Mouse (Mus musculus): ENCODE data around the gene Entr1.
A peak's percentile ranks its signal among the peaks of the same experiment; 100 is the strongest.

Gene Entr1

DNA sequence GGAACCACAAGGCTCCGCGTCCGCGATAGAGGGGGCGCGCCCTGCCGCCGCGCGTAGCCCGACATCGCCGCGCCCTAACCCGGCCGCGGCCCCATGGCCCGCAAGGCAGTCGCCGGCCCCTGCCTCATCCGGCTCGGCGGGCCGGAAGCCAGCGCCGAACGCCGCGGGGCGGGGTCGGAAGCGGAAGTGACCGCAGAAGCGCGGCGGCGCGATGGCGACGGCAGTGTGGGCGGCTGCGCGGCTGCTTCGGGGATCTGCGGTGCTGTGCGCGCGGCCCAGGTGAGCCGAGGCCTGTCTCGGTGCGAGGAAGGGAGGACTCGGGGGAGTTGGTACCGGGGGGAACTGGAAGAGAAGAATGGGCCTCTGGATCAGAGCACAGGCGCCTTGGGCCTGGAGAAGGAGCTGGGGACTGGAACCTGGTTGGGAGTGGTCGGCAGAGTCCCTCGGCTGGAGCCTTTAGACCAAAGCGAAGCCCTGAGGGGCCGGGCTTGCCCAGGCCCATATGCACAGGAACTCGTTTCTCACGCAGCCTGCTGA is at the start of gene Entr1, which contains the start of gene Pmpca:
Gene Entr1, minus strand, starts transcription at position 163 of the 537 bp plus-strand sequence.
Gene Pmpca, plus strand, starts transcription at position 186 of the 537 bp plus-strand sequence.
- peak; percentile 37 for DNase-seq (ENCODE audit: extremely low read depth, low read depth)

DNA sequence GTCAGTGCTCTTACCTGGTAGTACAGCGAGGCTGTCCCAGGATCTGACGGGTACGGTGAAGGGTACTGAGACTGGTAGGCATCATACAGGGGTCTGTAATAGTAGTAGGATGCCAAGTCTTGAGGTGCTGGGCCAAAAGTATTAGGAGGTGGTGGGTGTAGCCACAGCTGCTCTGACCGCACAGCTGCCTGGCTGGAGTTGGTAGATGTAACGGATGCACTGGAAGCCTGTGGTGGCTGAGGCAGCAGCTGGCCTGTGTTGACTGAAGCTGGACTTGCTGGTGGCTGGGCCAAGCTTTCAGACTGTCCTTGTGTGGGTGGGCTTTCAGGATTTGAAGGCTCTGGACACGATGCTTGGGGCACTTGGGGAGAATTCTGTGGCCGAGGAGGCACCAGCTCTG is 49.3 kb upstream of the Entr1 start:
- no peak for DNase-seq (ENCODE audit: extremely low read depth, low read depth)

DNA sequence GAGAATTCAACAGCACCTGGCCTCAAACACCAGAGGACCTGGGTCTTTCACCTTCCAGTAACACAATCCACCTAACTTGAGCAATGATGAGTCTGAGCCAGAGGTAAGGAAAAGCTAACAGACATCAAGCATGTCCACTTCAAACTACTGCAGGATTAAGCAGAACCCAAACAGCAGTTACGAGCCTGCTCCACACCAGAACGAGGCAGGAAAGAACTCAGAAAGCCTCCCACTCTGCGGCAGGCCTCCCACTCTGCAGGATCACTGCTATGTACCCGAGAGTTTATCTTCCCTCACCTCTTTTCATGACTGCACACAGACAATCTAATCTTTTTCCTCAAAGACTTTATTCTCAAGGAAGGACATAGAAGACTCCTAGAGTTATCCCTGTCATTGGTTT is 48.1 kb upstream of the Entr1 start:
- DNase-seq (ENCODE audit: extremely low read depth, low read depth) = no peak

DNA sequence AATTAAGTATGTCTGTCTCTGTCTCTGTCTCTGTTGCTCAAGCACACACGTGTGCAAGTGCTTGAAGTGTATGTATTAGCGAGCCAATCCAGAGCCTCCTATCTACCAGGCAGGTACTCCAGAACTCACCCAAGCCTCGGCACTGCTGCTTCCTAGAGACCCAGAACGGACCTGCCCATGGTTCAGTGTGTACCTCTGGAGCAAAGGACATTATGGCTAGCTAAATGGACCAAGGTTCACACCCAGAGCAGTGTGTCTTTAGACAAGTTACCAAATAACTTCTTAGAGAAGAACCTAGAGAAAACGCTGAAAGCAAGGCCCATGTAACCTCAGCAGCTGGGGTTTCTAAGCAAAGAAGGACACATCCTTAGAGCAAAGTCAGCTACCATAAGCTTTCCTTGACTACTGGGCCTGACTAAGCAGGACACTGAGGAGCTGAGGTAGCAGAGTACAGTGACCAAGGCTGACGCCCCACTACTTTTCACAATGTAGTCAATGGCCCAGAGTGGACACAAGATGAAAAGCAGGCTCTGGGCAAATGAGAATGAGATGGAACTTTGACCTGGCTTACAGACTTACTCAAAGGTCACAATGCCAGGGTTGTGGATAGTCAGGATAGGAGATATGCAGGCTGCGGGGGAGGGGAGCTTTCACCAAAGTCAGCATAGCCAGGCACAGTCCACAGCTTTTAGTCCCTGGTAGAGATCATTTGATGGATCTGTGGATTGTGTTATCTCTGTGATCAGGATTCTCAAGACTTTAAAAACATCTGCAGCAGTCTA is 45.9 kb upstream of the Entr1 start:
- no peak for DNase-seq (ENCODE audit: extremely low read depth, low read depth)

DNA sequence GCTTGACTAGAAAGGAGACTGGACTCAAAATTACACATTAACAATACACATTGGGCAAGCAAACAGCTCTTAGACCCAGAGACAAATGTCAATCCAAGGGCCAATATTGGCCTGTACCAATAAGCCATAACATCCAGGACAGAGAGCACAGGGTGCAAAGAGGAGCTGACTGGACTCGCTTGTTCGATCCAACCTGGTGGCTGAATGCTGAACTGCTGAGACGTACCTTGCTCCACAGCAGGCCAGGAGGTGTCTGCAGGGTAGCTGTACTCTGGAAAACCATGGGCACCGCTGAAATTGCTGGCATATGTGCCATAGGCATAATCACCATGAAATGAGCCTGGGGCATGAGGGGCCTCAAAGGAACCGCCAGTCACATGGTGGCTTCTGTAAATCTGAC is 40.7 kb upstream of the Entr1 start:
- no peak for DNase-seq (ENCODE audit: extremely low read depth, low read depth)

DNA sequence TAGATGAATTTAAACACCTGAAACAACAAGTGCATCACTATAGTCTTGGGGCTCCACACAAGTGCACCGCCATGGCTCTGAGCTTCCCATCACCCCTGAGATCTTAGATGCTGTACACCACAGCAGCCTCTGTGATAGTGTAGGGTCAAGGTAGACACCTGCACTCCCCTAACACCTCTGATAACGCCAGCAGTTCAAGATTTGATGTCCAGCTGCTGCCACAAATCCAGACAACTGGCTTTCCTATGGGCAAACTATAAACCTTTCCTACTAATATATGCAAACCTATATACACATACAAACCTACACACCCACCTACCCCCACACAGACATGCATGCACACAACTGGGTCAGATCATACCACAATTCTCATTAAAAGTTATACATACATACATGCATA is 35.4 kb upstream of the Entr1 start:
- no peak for DNase-seq (ENCODE audit: extremely low read depth, low read depth)

DNA sequence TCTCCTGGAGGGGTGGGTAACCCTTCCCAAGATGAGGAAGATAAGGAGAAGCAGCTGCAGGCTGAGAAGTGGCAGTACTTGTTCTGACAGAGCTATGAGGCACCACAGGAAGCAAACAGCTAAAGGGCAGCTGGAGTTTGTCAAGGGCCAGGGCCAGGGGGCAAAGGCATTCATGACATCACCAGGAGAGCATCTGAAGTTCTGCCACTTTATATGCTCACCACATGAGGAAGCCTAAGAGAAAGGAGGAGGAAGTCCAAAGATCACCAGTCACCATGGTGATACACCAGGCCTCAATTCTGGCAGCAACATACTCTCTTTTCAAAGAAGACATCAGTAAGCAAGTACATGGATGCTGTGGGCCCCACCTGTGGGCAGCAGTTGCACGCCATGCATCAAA is 34.0 kb upstream of the Entr1 start:
- no peak for DNase-seq (ENCODE audit: extremely low read depth, low read depth)

DNA sequence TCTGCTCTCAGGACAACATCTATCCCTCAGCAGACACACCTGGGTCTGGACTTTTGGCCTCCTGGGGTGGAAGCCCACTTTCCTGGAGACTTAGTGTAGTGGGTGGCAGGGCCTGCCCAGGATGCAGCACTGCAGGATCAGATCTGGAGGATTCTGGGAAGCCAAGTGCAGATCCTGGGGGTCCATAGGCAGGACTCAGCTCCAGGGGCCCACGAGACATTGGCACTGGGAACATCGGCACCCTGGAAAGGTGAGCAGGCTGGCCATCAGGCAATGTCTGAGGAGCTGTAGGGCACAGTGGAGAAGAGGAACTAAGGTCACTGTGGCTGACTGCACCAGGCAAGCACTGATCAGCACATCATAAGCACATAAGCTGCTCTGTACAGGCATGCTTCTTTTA is 32.9 kb upstream of the Entr1 start:
- no peak for DNase-seq (ENCODE audit: extremely low read depth, low read depth)

DNA sequence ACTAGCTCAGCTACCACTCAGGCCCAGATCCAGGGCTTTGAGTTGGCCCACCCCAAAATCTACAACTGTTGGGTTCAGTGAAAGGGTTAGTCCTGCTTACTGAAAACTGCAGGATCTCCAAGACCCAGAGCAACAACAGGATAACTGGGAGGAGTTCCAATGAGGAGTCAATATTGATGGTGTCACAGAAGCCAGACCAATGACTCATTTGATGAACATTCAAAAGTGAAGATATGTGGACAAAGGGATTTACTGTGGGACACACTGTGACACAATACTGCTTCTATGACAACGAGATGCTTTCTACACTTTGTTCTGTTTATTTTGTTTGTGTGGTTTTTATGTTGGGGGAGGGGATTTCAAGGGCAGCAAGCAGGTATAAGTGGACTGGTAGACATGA is 29.0 kb upstream of the Entr1 start:
- no peak for DNase-seq (ENCODE audit: extremely low read depth, low read depth)

DNA sequence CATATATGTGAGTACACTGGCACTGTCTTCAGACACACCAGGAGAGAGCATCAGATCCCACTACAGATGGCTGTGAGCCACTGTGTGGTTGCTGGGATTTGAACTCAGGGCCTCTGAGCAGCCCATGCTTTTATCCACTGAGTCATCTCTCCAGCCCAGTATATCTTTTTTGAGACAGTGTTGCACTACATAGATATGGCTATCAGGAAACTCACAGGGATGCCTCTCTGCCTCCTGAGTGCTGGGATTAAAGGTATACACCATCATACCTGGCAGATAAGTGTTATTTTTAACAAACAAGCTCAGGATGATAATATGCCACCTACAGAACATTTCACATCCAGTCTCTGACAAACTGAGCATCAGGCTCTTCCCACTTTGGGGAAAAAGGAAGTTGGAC is 27.9 kb upstream of the Entr1 start:
- DNase-seq (ENCODE audit: extremely low read depth, low read depth) = no peak

DNA sequence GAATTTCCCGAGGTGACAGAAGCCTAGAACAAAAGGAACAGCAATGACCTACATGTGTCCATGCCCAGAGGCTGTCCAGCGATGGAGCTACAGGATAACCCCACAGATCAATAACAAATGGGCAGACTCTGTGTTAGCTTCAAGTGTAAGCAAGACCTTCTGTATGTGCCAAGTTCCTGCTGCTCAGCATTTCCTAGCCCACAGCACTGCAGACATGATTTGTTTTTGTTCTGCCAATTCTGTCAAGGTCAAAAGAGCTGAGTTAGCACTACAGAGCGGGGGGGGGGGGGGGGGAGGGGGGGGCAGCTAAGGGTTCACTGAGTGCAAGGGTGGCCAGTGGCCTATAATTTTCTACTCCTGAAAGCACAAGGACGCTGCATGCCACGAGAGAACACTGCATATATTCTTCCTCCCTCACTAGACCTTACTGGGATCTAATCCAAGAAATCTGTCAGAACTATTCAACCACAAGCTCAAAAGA is 21.9 kb upstream of the Entr1 start:
- DNase-seq (ENCODE audit: extremely low read depth, low read depth) = no peak

DNA sequence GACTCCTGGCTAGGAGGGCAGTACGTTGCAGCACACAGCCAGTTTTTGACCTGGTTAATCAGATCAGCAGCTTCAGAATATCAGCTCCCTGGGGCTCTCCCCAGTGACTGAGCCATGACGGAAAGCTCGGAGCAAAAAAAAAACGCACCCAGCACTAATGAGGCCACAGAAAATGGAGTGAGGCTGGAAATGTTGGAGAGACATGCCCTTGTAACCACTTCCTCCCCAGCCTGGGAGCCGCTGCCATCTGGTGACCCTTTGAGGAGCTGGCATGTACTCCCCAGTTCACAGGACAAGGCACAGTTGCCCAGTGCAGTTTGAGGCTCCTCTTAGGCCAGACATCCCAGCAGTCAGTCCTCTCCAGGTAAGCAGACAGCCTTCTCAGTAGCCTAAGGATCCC is 21.0 kb upstream of the Entr1 start:
- no peak for DNase-seq (ENCODE audit: extremely low read depth, low read depth)

DNA sequence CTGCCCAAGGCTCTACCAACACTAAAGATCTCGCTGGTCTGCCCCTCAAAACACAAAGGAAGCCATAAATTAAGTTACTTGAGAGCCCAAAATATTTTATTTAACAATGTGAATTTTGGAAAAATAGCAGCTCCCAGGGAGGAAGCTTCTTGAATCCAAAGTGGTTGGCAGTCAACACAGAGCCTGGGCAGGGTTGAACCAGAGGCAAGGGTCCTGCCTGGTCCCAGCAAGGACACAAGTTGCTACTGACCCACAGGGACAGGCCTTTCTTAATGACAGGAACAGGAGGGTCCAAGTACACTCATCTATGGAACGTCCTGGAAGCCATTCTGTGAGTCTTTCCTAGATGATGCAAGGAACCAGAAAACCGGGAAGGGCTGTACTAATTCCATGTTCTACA is 20.2 kb upstream of the Entr1 start:
- no peak for DNase-seq (ENCODE audit: extremely low read depth, low read depth)

DNA sequence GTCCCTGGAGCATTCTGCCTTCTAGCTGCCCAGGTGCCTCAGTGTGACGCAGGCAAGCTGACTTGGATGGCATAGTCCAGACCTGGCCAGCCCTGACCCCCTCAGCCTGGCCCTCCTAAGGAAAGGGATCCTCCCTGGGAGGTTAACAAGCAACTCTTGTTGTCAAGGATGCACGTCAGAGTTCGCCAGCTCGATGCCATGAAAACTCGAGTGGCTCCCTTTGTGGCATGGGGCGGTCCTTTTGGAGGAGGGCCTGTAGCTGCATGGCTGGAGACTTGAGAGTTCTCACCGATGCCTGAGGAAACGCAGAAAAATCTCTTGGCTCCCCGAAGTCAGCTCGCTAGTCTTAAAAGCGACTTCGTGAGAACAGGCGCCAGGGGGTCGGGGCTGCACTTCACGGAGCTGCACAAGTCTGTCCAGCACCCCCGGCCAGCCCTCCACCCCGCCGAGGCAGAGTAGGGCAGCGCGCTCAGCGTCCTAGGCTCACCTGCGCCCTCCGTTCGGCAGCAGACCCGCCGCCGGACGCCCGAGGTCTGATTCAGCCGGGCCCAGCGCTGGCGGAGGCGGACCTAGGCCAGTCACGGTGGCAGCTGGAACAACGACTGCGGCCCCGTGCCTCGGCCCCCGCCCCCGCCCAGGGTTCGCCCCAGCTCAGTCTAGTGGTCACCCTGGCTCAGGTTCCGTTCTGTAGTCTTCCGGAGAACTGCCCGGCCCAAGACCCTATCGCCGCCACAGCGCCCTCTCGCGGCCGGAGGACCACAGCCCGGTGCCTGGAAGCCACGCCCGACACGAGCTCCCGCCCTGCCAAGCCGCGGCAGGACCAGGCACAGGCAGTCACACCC is 19.6 kb upstream of the Entr1 start, which contains the start of gene Inpp5e:
Gene Inpp5e, minus strand, starts transcription at position 689 of the 842 bp plus-strand sequence.
- DNase-seq (ENCODE audit: extremely low read depth, low read depth) = peak; percentile 64

DNA sequence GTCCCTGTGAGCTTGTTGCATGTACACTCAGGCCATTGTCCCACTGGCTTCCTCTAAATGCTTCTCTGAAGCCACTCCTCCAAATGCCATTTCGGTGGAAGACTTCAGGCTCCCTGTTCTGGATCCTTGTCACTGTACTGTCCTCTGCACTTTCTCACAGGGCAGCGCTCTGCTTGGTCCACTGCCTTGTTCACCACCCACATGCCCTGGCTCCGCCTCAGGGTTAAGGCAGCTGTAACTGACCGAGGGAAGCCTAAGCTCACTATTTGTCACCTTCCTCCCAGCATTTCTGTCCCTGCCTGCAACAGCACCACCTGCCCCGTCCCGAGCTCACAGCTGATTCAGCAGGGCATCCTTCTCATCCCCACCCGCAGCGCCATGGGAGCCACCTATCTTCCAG is 14.2 kb upstream of the Entr1 start:
- no peak for DNase-seq (ENCODE audit: extremely low read depth, low read depth)

DNA sequence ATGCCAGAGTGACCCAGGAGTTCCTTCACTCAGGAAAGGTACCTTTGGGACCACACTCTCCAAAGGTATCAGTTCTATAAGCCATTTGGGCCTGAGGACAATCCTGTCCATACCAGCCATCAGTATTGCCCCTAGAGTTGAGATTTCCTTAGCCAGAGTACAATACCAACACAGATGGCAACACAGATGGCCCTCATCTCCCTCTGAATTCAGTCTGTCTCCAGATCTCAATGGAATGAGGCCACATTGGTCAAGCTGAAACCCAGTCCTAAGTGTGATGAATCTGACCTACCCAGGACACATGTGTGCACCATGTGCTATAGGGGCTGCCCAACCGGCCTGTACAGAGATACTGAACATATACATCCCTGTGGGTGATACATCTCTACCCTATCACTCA is 13.1 kb upstream of the Entr1 start:
- DNase-seq (ENCODE audit: extremely low read depth, low read depth) = no peak

DNA sequence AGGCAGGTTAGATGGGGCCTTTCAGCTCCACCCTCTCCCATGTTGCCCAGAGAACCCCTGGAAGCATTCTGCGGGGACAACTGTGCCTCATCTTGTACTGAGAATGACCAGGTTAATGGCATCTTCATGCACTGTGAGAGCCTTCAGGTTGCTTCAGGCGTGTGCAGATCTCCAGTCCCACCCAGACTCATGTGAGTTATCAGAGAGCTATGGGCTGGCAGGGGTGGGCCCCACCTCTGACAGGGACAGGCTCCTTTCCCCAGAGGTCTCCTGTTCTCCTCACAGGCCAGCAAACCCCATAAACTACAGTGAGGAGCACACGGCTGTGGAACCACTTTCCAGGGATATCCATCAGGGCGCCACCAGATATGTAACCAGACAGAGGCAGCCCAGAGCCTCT is 11.9 kb upstream of the Entr1 start:
- DNase-seq (ENCODE audit: extremely low read depth, low read depth) = no peak

DNA sequence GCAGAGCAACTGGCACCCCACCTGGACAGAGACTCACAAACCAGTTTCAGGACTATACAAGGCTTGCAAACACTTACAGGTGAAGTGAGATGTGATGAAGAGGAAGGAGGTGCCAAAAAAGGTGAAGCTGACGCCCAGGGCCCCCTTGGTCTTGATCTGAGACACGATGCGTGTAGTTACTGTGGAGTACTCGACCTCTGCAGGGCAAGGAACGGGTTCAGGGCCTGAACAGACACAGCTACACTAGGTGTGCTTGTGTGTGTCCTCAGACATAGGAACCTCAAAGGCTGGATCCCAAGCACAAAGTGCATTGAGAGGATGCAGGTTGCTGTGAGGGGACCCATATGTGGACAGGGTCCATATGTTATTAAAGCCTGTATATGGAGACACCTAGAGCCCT is 11.2 kb upstream of the Entr1 start:
- DNase-seq (ENCODE audit: extremely low read depth, low read depth) = no peak

DNA sequence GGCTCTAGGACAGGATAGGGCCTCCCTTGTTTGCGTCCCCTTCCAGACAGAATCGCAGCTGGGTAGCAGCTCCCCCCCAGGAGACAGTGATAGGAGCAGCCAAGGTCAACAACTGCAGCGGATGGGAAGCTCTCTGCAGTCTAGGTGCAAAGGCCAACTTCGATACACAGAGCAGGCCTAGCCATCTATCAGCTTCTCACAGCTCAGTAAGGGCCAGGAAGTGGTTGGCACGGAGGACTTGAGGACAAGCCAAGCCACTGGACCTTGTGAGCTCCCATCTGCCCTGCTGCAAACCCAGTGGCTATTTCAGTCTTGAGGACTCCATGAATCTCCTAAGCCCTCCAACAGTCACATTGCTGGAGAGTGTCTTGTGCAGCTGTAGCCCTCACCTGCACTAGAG is 10.5 kb upstream of the Entr1 start:
- DNase-seq (ENCODE audit: extremely low read depth, low read depth) = no peak

DNA sequence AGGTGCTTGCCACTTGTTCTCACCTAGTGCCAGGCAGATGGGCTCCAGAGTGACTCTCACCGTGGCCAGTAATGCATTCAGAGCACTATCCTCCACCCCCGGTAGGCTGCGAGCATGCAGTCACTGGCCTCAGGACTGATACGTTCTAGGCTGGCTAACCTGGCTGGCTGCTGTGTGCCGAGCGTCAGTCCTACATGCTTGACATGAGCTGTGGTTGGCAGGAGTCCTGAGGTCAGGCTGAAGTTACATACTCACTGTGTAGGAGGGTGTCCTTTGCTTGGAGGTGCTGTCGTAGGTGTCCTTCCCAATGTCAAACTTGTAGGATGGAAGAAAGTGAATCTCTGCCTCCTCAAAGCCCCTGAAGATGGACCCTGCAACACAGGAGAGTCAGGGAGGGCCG is 9.9 kb upstream of the Entr1 start:
- no peak for DNase-seq (ENCODE audit: extremely low read depth, low read depth)

DNA sequence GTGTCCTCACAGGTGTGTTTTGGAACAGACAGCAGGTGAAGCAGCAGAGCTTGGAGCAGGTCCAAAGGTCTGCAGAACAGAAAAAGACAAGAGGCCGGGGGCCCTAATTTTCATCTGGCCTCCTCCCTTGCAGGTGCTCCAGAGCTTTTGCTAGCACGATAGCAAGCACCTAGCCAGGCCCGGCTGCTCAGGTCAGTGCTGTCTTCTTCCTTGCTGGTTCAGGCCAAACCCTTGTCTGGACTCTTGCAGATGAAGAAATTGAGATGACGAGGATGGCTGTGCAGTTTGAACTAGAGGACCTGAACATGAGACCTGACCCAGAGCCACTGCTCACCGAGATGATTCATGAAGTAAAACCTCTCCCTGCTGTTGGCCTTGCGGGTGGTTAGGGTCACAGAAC is 2.5 kb upstream of the Entr1 start:
- DNase-seq (ENCODE audit: extremely low read depth, low read depth) = no peak

DNA sequence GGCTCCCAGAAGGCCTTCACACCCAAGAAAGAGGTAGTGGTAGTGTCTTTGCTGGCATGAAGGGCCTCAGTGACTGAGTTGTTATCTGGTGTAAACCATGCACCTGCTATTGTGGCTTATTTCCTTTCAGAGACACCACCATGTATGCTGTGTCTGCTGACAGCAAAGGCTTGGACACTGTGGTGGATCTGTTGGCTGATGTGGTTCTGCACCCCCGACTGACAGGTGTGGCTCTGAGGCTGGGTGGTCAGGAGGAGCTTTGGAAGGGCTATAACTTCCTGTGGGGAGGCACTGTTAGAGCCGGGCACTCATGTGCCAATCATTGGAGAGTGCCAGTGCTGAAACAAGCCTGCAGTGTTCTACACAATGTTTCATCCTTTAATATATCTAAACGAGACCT is 1.8 kb upstream of the Entr1 start:
- peak; percentile 23 for DNase-seq (ENCODE audit: extremely low read depth, low read depth)

All from MEL-GATA-1-ER (cell line).